9 mouse cellular contexts compared by ENCODE assay signal in genomic region chr14:87568447-87568908, GRCm38 (mm10).
DNase-seq lines count a peak whose midpoint lies in the region; ATAC-seq and TF ChIP-seq lines count a peak whose summit lies in the region.
"Had no signal": no experiment of that assay in that cellular context is flagged by ENCODE, and none has a peak within 500 bp of the region (broad histone marks: within the 10 kb centered on the region; RNA-seq: fewer than 3 reads in every experiment).

No protein-coding gene starts in this region.

- no peak for TF ChIP-seq EP300 in heart, adult 2 months (IDR thresholded peaks at IDR 0.05; ENCODE audit: insufficient read depth, low read depth, low read length)

- H3K4me3 ChIP-seq in embryonic facial prominence, embryonic 13.5 days, result peak overlapping the region; percentile 32
- peak overlapping the region; percentile 29; the same call in 1 of the 2 replicates for H3K4me3 ChIP-seq in heart, adult 2 months
- H3K4me3 ChIP-seq in kidney, postnatal 0 days (replicated peaks; ENCODE audit: low read depth, low read length), result peak overlapping the region; percentile 25
- peak overlapping the region; percentile 34 for H3K4me3 ChIP-seq in limb, embryonic 15.5 days
- H3K4me3 ChIP-seq: erythroblast, embryonic 14.5 days had no signal

- H3K36me3 ChIP-seq in embryonic facial prominence, embryonic 13.5 days, result no peaks in the 10 kb centered on the region
- H3K36me3 ChIP-seq in heart, adult 2 months (ENCODE audit: control insufficient read depth, insufficient read depth, low read length), result no peaks in the 10 kb centered on the region
- H3K36me3 ChIP-seq in kidney, postnatal 0 days (ENCODE audit: insufficient read depth, low read length), result no peaks in the 10 kb centered on the region
- H3K36me3 ChIP-seq in limb, embryonic 15.5 days, result no peaks in the 10 kb centered on the region

- peak overlapping the region; percentile 67 for H3K4me2 ChIP-seq in embryonic facial prominence, embryonic 13.5 days
- H3K4me2 ChIP-seq in kidney, postnatal 0 days (ENCODE audit: low read length), result peak overlapping the region; percentile 58
- peak overlapping the region; percentile 67 for H3K4me2 ChIP-seq in limb, embryonic 15.5 days

- ATAC-seq in embryonic facial prominence, embryonic 13.5 days (ENCODE audit: insufficient number of reproducible peaks, insufficient read depth, low FRiP score, low TSS enrichment, low read depth), result peak; percentile 59
- ATAC-seq in kidney, postnatal 0 days (replicated peaks; ENCODE audit: low FRiP score, low read depth), result no peak
- peak; percentile 79 for ATAC-seq in limb, embryonic 15.5 days (ENCODE audit: insufficient number of reproducible peaks, low FRiP score, low TSS enrichment, low read depth)
- 0 out of 2 replicates have a peak, but pooled peaks have one; percentile 22 for ATAC-seq in monocyte, adult 5-6 weeks (replicated peaks; ENCODE audit: insufficient number of reproducible peaks, low FRiP score, low TSS enrichment, poor library complexity, severe bottlenecking)

- H3K27me3 ChIP-seq in embryonic facial prominence, embryonic 13.5 days, result 0 out of 2 replicates have a peak, but pooled peaks cover 6% of the 10 kb centered on the region
- no peaks in the 10 kb centered on the region for H3K27me3 ChIP-seq in heart, adult 2 months (ENCODE audit: control insufficient read depth, insufficient read depth, low read length)
- H3K27me3 ChIP-seq in kidney, postnatal 0 days (ENCODE audit: insufficient read depth, low read length), result no peaks in the 10 kb centered on the region
- H3K27me3 ChIP-seq in limb, embryonic 15.5 days, result no peaks in the 10 kb centered on the region

- H3K9me3 ChIP-seq in embryonic facial prominence, embryonic 13.5 days, result no peaks in the 10 kb centered on the region
- H3K9me3 ChIP-seq in kidney, postnatal 0 days (replicated peaks; ENCODE audit: low read length), result no peaks in the 10 kb centered on the region
- no peaks in the 10 kb centered on the region for H3K9me3 ChIP-seq in limb, embryonic 15.5 days

- DNase-seq in adrenal gland, adult (ENCODE audit: inconsistent age in 2 of 2, low spot score in 1 of 2), result peak; percentile 31 to 57
- DNase-seq in adrenal gland, adult 8-10 months, result no peak
- DNase-seq in heart, adult 2 months, result peak; percentile 44 to 49
- peak; percentile 44 for DNase-seq in kidney, postnatal 0 days (ENCODE audit: low spot score)
- peak; percentile 26 for DNase-seq in urinary bladder, postnatal 25 days (ENCODE audit: low spot score)

- H3K9ac ChIP-seq in embryonic facial prominence, embryonic 13.5 days, result peak overlapping the region; percentile 41; the same call in 1 of the 2 replicates
- H3K9ac ChIP-seq in heart, adult 2 months (ENCODE audit: low read depth, low read length), result no peak overlapping the region
- H3K9ac ChIP-seq in kidney, postnatal 0 days (ENCODE audit: low read depth, low read length), result no peak overlapping the region
- no peak overlapping the region for H3K9ac ChIP-seq in limb, embryonic 15.5 days

- 7% methylated on average over 15 of the region's 15 CpGs for WGBS in embryonic facial prominence, embryonic 13.5 days
- WGBS in heart, adult 2 months, result 11% methylated on average over 15 of the region's 15 CpGs
- WGBS in kidney, postnatal 0 days, result 7% methylated on average over 15 of the region's 15 CpGs
- WGBS in limb, embryonic 15.5 days, result 2% methylated on average over 15 of the region's 15 CpGs

- TF ChIP-seq CTCF in heart, adult 2 months (IDR thresholded peaks at IDR 0.05), result no peak
- TF ChIP-seq CTCF in kidney, postnatal 0 days (IDR thresholded peaks at IDR 0.05; ENCODE audit: low read depth), result no peak

- TF ChIP-seq POLR2A in heart, adult 2 months (IDR thresholded peaks at IDR 0.05; ENCODE audit: insufficient read depth, low read depth, low read length), result no peak

- peaks cover 14% of the 10 kb centered on the region for H3K4me1 ChIP-seq in embryonic facial prominence, embryonic 13.5 days
- no peaks in the 10 kb centered on the region for H3K4me1 ChIP-seq in heart, adult 2 months (ENCODE audit: control insufficient read depth, insufficient read depth, low read length)
- H3K4me1 ChIP-seq in kidney, postnatal 0 days (replicated peaks; ENCODE audit: insufficient read depth, low read length), result peaks cover 6% of the 10 kb centered on the region; the same call in 1 of the 2 replicates
- H3K4me1 ChIP-seq in limb, embryonic 15.5 days, result peaks cover 13% of the 10 kb centered on the region

- peak overlapping the region; percentile 29 for H3K27ac ChIP-seq in embryonic facial prominence, embryonic 13.5 days
- no peak overlapping the region for H3K27ac ChIP-seq in heart, adult 2 months
- no peak overlapping the region for H3K27ac ChIP-seq in kidney, postnatal 0 days
- peak overlapping the region; percentile 65 for H3K27ac ChIP-seq in limb, embryonic 15.5 days

- H3K79me2 ChIP-seq in heart, adult 2 months (replicated peaks; ENCODE audit: control insufficient read depth, insufficient read depth, low read length), result no peaks in the 10 kb centered on the region

- intact Hi-C loops in heart, adult 2 months (cut with DNase I), result no loop called here

Comparison
In these comparisons a context has a peak if more than half of its experiments do, and no peak if none do; other contexts are left out.
1. H3K27ac ChIP-seq: peak in embryonic facial prominence, embryonic 13.5 days (single experiment) and limb, embryonic 15.5 days (single experiment); none in heart, adult 2 months (single experiment) and kidney, postnatal 0 days (single experiment).
2. Peak in every context shown above with its lines, with median percentiles within 50 percentile points of each other: H3K4me2 ChIP-seq and H3K4me3 ChIP-seq.